Mouse (Mus musculus): ENCODE data around the gene Lrp11. TPM values are rescaled to one million over a fixed set of nuclear protein-coding genes. Genes with fewer than 3 reads are reported as not detected.

Lrp11 gene
- polyA plus RNA-seq, 1 experiment = 1.3 TPM

GRCm38 (mm10) chr10:7664889-7665288, 75.3 kb downstream of the Lrp11 start:
- H3K27ac ChIP-seq (ENCODE audit: insufficient read depth, low read length) = no peak overlapping the region
- no peaks in the 10 kb centered on the region for H3K36me3 ChIP-seq (ENCODE audit: control insufficient read depth, insufficient read depth, low read length)
- DNase-seq (ENCODE audit: low read depth in 1 of 2, low spot score in 2 of 2) = no peak
- H3K27me3 ChIP-seq (ENCODE audit: control insufficient read depth, insufficient read depth, low read length) = no peaks in the 10 kb centered on the region
- WGBS = 93% methylated on average over 1 of the region's 1 CpGs
- no peak for TF ChIP-seq POLR2A (IDR thresholded peaks at IDR 0.05; ENCODE audit: low read depth, low read length)
- no peak for TF ChIP-seq CTCF (IDR thresholded peaks at IDR 0.05; ENCODE audit: extremely low read depth, insufficient read depth, insufficient read length, insufficient replicate concordance)
- no peak overlapping the region for H3K4me3 ChIP-seq (ENCODE audit: extremely low read depth, insufficient read depth, insufficient read length)
- H3K4me1 ChIP-seq (ENCODE audit: control insufficient read depth, insufficient read depth, insufficient read length) = no peaks in the 10 kb centered on the region; the same call in none of the 2 replicates

DNA sequence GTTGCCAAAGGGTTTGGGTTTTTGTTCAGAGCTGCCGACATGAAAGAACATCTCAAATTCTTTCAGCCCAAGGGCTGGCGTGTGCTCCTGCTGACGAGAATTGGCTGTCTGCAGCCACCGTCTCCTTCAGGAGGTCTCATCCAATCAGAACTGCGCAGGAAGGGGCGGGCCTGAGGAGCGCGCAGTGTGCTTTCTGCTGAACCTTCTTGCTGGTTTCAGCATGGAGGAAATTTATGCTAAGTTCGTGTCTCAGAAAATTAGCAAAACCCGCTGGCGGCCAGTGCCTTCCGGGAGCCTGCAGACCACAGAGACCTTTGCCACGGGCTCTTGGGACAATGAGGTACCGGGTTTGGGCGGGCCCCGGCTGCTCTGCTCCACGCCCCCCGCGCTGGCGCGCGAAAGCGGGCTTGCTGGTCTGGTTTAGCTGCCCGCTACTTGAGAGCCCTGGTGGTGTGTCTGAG, 77.8 kb downstream of the Lrp11 start, which contains the start of gene Nup43:
TSS of gene Nup43 (plus strand) at position 162 of the 461 bp plus-strand sequence.
- H3K36me3 ChIP-seq (ENCODE audit: control insufficient read depth, insufficient read depth, low read length) = peaks cover 2% of the 10 kb centered on the region; the same call in 1 of the 2 replicates
- H3K27me3 ChIP-seq (ENCODE audit: control insufficient read depth, insufficient read depth, low read length) = no peaks in the 10 kb centered on the region
- H3K27ac ChIP-seq (ENCODE audit: insufficient read depth, low read length) = peak within 1 kb of the TSS; percentile 45; the same call in 1 of the 2 replicates
- under 1% methylated on average over 24 of the region's 24 CpGs for WGBS
- TF ChIP-seq CTCF (IDR thresholded peaks at IDR 0.05; ENCODE audit: extremely low read depth, insufficient read depth, insufficient read length, insufficient replicate concordance) (no peak), POLR2A (IDR thresholded peaks at IDR 0.05; ENCODE audit: low read depth, low read length) (no peak)
- peak; percentile 81 to 87 for DNase-seq (ENCODE audit: low read depth in 1 of 2, low spot score in 2 of 2)
- H3K4me1 ChIP-seq (ENCODE audit: control insufficient read depth, insufficient read depth, insufficient read length) = no peaks in the 10 kb centered on the region; the same call in none of the 2 replicates
- H3K4me3 ChIP-seq (ENCODE audit: extremely low read depth, insufficient read depth, insufficient read length) = peak within 1 kb of the TSS; percentile 74

DNA sequence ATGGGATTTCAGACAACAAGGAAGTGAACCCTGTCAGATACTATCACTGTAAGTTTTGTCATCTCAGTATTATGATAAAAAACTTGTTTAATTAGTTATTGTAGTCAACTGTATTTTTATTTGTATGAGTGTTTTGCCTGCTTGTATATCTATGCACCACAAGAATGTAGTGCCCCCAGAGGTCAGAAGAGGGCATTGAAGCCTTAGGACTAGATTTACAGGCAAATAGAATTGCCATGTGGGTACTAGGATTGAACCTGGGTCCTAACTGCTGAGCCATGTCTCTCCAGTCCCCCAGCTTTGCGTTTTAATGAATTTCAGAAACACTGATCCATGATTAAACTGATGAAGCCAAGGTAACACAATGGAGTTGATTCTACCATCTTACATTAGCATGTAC, 84.1 kb downstream of the Lrp11 start:
- peaks cover 6% of the 10 kb centered on the region for H3K36me3 ChIP-seq (ENCODE audit: control insufficient read depth, insufficient read depth, low read length)
- peak; percentile 23 to 41 for DNase-seq (ENCODE audit: low read depth in 1 of 2, low spot score in 2 of 2)
- WGBS = 59% methylated on average over 1 of the region's 1 CpGs

More for the DNA sequence above, 84.1 kb downstream of the Lrp11 start:
- Histone ChIP-seq H3K4me1 (ENCODE audit: control insufficient read depth, insufficient read depth, insufficient read length) (no peaks in the 10 kb centered on the region), H3K27ac (ENCODE audit: insufficient read depth, low read length) (no peak overlapping the region), H3K27me3 (ENCODE audit: control insufficient read depth, insufficient read depth, low read length) (no peaks in the 10 kb centered on the region), H3K4me3 (ENCODE audit: extremely low read depth, insufficient read depth, insufficient read length) (no peak overlapping the region)
- peak; percentile 5; the same call in 1 of the 2 replicates for TF ChIP-seq CTCF (IDR thresholded peaks at IDR 0.05; ENCODE audit: extremely low read depth, insufficient read depth, insufficient read length, insufficient replicate concordance)
- no peak for TF ChIP-seq POLR2A (IDR thresholded peaks at IDR 0.05; ENCODE audit: low read depth, low read length)

Other genes with a start within 250 kb of the Lrp11 start
- gene Ulbp1, start 116.2 kb upstream of the Lrp11 start, polyA plus RNA-seq (2012; rRNA removed) = 1.2 and 1.4 TPM in 2 replicates
- gene Nup43, start 77.7 kb downstream of the Lrp11 start, polyA plus RNA-seq (2012; rRNA removed) = 5.2 and 5.8 TPM in 2 replicates
- gene Pcmt1, start 91.3 kb downstream of the Lrp11 start, polyA plus RNA-seq (2012; rRNA removed) = 11.1 and 16.5 TPM in 2 replicates
- gene Lats1, start 91.4 kb downstream of the Lrp11 start, polyA plus RNA-seq (2012; rRNA removed) = 6.7 and 6.9 TPM in 2 replicates
- 2.4 and 2.8 TPM in 2 replicates for gene Katna1, start 136.2 kb downstream of the Lrp11 start, polyA plus RNA-seq (2012; rRNA removed)
- gene Ginm1, start 203.0 kb downstream of the Lrp11 start, polyA plus RNA-seq (2012; rRNA removed) = 9.2 and 13.9 TPM in 2 replicates
- gene Ppil4, start 203.1 kb downstream of the Lrp11 start, polyA plus RNA-seq (2012; rRNA removed) = 5.5 and 6.2 TPM in 2 replicates
- gene Zc3h12d, start 242.7 kb downstream of the Lrp11 start, polyA plus RNA-seq (2012; rRNA removed) = 18.3 and 24.6 TPM in 2 replicates

Measured in spleen, adult 2 months (tissue).